Mouse (Mus musculus) CH12.LX (cell line): ENCODE results near the gene Dstn. TPM values are rescaled to one million over a fixed set of nuclear protein-coding genes. Genes with fewer than 3 reads are reported as not detected.

Experiments used
- DNase-seq: peaks from one replicate; pipeline ENCODE4 v3.0.0-alpha.2; 2013; ENCODE audit errors: extremely low read depth
- H3K27ac ChIP-seq: 2 replicates; pipeline ENCODE4 v1.5.1; 2012; ENCODE audit warnings: low read depth, mild to moderate bottlenecking, control low read depth, moderate library complexity; ENCODE audit not compliant: insufficient read depth
- H3K27me3 ChIP-seq: replicated peaks from 2 replicates; pipeline ENCODE3; 2012; ENCODE audit warnings: inconsistent platforms
- H3K36me3 ChIP-seq, 2 experiments: replicated peaks in 1 of 2; 2 replicates each; pipeline versions ENCODE3 to v1.6.1; 2012; ENCODE audit warnings: inconsistent platforms in 1 of 2, low read length in 1 of 2, mild to moderate bottlenecking in 1 of 2, mixed read lengths in 1 of 2, moderate library complexity in 1 of 2; ENCODE audit not compliant: control insufficient read depth in 1 of 2, insufficient read depth in 1 of 2
- H3K4me1 ChIP-seq, 2 experiments: 2 replicates each; pipeline ENCODE4 v1.6.1; 2012; ENCODE audit warnings: inconsistent platforms in 1 of 2, moderate library complexity in 1 of 2; ENCODE audit not compliant: insufficient read depth in 2 of 2, control insufficient read depth in 1 of 2
- H3K4me2 ChIP-seq: 2 replicates; pipeline ENCODE4 v1.6.1; 2012; ENCODE audit warnings: low read depth, mild to moderate bottlenecking, control low read depth; ENCODE audit not compliant: poor library complexity, insufficient read depth, severe bottlenecking
- H3K4me3 ChIP-seq, 3 experiments: fragments of 150-350 bp in 1 of 3; sonication (generic) in 1 of 3; replicated peaks in 1 of 3; 2 replicates each; pipeline versions ENCODE3 to v1.5.1; 2011 to 2012; ENCODE audit warnings: low read depth in 2 of 3, low read length in 2 of 3, mild to moderate bottlenecking in 2 of 3, moderate library complexity in 2 of 3, control low read depth in 1 of 3, improper control_type of control experiment in 1 of 3, inconsistent platforms in 1 of 3, mixed read lengths in 1 of 3; ENCODE audit not compliant: poor library complexity in 1 of 3
- H3K79me2 ChIP-seq: replicated peaks from 2 replicates; pipeline ENCODE4 v1.6.1; 2012; ENCODE audit warnings: mild to moderate bottlenecking, moderate library complexity; ENCODE audit not compliant: control insufficient read depth, poor library complexity, insufficient read depth, severe bottlenecking; ENCODE audit errors: extremely low read depth
- H3K9ac ChIP-seq: 2 replicates; pipeline ENCODE4 v1.6.1; 2012; ENCODE audit warnings: low read depth, mild to moderate bottlenecking, control low read depth, moderate library complexity; ENCODE audit not compliant: insufficient read depth
- H3K9me3 ChIP-seq: replicated peaks from 2 replicates; pipeline ENCODE3; 2012; ENCODE audit warnings: low read length, inconsistent platforms, mixed read lengths
- E2F4 ChIP-seq: IDR thresholded peaks from 2 replicates; pipeline ENCODE4 v1.6.1; 2011; ENCODE audit warnings: low read depth, low read length, improper control_type of control experiment; ENCODE audit not compliant: insufficient replicate concordance
- EP300 ChIP-seq: IDR thresholded peaks from 2 replicates; pipeline ENCODE4 v1.6.1; 2011; ENCODE audit warnings: low read length, improper control_type of control experiment
- ETS1 ChIP-seq: conservative IDR thresholded peaks from 2 replicates; pipeline ENCODE4 v1.6.1; 2012; ENCODE audit warnings: low read depth, mild to moderate bottlenecking, inconsistent platforms, low read length, improper control_type of control experiment, moderate library complexity
- HCFC1 ChIP-seq: IDR thresholded peaks from 2 replicates; pipeline ENCODE4 v1.6.1; 2012; ENCODE audit warnings: low read depth, mild to moderate bottlenecking, inconsistent platforms, low read length, improper control_type of control experiment
- IRF4 ChIP-seq: IDR thresholded peaks from 2 replicates; pipeline ENCODE4 v1.6.1; 2014; ENCODE audit warnings: low read depth, mild to moderate bottlenecking, inconsistent platforms, low read length, improper control_type of control experiment
- JUN ChIP-seq: IDR thresholded peaks from 2 replicates; pipeline ENCODE4 v1.6.1; 2011; ENCODE audit warnings: low read depth, mild to moderate bottlenecking, low read length, improper control_type of control experiment, moderate library complexity; ENCODE audit not compliant: insufficient read depth
- KAT2A ChIP-seq: IDR thresholded peaks from 2 replicates; pipeline ENCODE4 v1.6.1; 2012; ENCODE audit warnings: low read length, improper control_type of control experiment, inconsistent platforms; ENCODE audit not compliant: insufficient replicate concordance
- MAZ ChIP-seq: IDR thresholded peaks from 2 replicates; pipeline ENCODE4 v1.6.1; 2012; ENCODE audit warnings: low read depth, mild to moderate bottlenecking, inconsistent platforms, low read length, improper control_type of control experiment, moderate library complexity
- MXI1 ChIP-seq: IDR thresholded peaks from 2 replicates; pipeline ENCODE4 v1.6.1; 2011; ENCODE audit warnings: mild to moderate bottlenecking, low read depth, low read length, improper control_type of control experiment
- NELFE ChIP-seq: IDR thresholded peaks from 2 replicates; pipeline ENCODE4 v1.6.1; 2011; ENCODE audit warnings: low read depth, low read length, improper control_type of control experiment
- NRF1 ChIP-seq: IDR thresholded peaks from 2 replicates; pipeline ENCODE4 v1.6.1; 2014; ENCODE audit warnings: low read depth, mild to moderate bottlenecking, inconsistent platforms, low read length, improper control_type of control experiment, moderate library complexity
- POLR2A ChIP-seq: IDR thresholded peaks from 2 replicates; pipeline ENCODE4 v1.6.1; 2011; ENCODE audit warnings: low read depth, mild to moderate bottlenecking, improper control_type of control experiment, low read length
- RAD21 ChIP-seq: IDR thresholded peaks from 2 replicates; pipeline ENCODE4 v1.6.1; 2011; ENCODE audit warnings: low read depth, mild to moderate bottlenecking, low read length, improper control_type of control experiment, moderate library complexity
- SMC3 ChIP-seq: IDR thresholded peaks from 2 replicates; pipeline ENCODE4 v1.6.1; 2011; ENCODE audit warnings: low read depth, low read length, improper control_type of control experiment
- ZKSCAN1 ChIP-seq: IDR thresholded peaks from 2 replicates; pipeline ENCODE4 v1.6.1; 2012; ENCODE audit warnings: low read depth, inconsistent platforms, low read length, improper control_type of control experiment, borderline replicate concordance
- dilution Hi-C: fragments of 300-500 bp; cut with MboI; formaldehyde crosslinking; loops from 2 replicates; pipeline ENCODE4 v1.14.3; 2020; ENCODE audit warnings: low sequenced_read_pairs; ENCODE audit not compliant: extremely low pct_unique_long_range_greater_than_20kb, extremely low pct_ligation_motif_present
- in situ Hi-C: fragments of 300-500 bp; cut with MboI; formaldehyde crosslinking; loops from 3 replicates; pipeline ENCODE4 v1.14.3; 2019; ENCODE audit warnings: low sequenced_read_pairs, low pct_ligation_motif_present, low pct_unique_long_range_greater_than_20kb, mixed read lengths
- polyA plus RNA-seq: library from polyadenylated mRNA; unstranded; fragments of >175 nt; gene quantifications from 2 replicates; pipeline ENCODE4 v1.2.1, GENCODE M21; 2012; ENCODE audit warnings: low read depth; ENCODE audit not compliant: insufficient read length
- total RNA-seq, 2 experiments: library from RNA; depleted of rRNA; stranded (reverse); fragments of 300-350 nt in 1 of 2; fragments of >200 nt in 1 of 2; gene quantifications; 2 replicates each; pipeline ENCODE4 v1.2.3; 2012 to 2014

The Dstn gene
- total and polyA plus RNA-seq, 3 experiments: 68.9 to 266 (median 151) TPM

DNA sequence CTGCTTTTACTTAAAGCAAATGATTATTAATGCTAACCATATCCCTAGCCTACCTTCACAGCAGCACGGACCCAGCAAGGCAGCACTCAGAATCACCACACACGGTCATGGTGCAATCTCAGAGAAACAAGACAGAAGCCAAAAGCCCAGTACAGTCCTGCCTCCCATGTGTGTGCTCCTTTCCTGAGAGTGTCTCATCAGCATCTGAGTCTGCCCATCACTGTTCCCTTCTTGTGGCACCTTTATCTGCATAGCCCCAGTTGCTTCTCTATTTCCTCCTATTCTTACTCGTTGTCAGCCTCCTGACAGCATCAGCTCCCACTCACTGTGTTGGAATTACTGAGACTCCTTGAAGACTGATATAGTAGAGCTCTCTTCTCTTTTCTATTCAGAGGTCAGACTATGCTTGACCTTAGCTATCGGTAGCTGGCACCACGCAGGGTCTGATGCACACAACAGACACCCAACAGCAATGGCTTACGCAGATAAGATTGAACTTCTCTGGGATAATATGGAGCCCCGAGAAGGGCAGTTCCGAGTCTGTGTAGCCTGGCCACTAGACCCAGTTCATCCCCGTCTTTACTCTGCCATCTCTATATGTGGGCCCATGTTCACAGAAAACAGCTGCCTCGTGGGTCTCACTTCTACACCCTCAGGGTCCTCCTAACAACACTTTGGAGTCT is 32.4 kb upstream of the Dstn start:
- Histone ChIP-seq H3K9ac (no peak overlapping the region), H3K4me2 (no peak overlapping the region), H3K79me2 (no peaks in the 10 kb centered on the region), H3K27ac (no peak overlapping the region), H3K4me1 (peaks cover 3 to 13% of the 10 kb centered on the region in 2 experiments; a peak in 3 of 4 replicates), H3K27me3 (peaks cover 2% of the 10 kb centered on the region), H3K9me3 (peaks cover 4% of the 10 kb centered on the region), H3K4me3 (no peak overlapping the region), H3K36me3 (no peaks in the 10 kb centered on the region)
- dilution Hi-C loops: no loop called here
- no peak for DNase-seq
- TF ChIP-seq ZKSCAN1 (no peak), E2F4 (no peak), NRF1 (no peak), HCFC1 (no peak), ETS1 (no peak), POLR2A (no peak), KAT2A (no peak), RAD21 (no peak), NELFE (no peak)
- in situ Hi-C loops: no loop called here

DNA sequence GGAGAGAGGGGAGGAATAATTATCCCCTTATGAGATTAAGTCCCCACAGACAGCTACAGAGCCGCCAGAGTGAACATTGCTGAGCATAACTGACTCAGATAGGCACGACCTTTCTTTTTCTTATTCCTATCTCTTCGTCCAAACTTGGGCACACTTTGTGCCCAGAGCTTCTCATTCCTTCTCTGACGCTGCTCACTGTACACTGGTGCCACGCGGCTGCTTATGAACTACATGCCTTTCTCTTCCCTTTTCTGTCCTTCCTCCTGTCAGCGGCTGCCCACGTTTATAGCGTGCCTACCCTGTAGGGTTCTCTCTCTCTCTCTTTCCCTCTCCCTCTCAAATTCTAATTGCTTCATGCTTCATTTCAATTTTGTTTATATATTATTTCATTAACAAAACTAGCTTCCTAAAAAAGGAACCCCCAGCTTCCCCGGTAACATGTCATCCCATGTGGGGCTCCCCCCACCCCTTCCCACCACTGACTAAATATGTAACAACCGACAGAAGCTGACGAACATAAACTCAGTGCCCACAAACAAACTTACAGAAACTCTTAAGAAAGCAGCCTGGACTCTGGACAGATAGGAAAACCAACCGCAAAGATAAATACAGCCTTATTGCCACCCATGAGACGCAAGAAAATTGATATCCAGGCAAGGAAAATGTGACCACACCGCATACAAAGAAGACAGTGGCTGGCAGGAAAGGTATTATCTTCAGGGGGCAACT is 25.8 kb upstream of the Dstn start:
- H3K4me2 ChIP-seq: no peak overlapping the region
- H3K4me1 ChIP-seq: peaks cover 3 to 34% of the 10 kb centered on the region in 2 experiments; a peak in 3 of 4 replicates
- H3K9ac ChIP-seq: no peak overlapping the region
- H3K79me2 ChIP-seq: no peaks in the 10 kb centered on the region
- DNase-seq: peak; percentile 58
- in situ Hi-C loops (no loop called here), dilution Hi-C loops (no loop called here)
- no peaks in the 10 kb centered on the region for H3K27me3 ChIP-seq
- no peak for TF ChIP-seq SMC3
- 0 out of 2 replicates have a peak, but pooled peaks have one; percentile 33 for TF ChIP-seq IRF4
- TF ChIP-seq EP300: no peak
- no peak for TF ChIP-seq MAZ
- TF ChIP-seq ETS1: 0 out of 2 replicates have a peak, but pooled peaks have one; percentile 21
- no peak for TF ChIP-seq JUN
- TF ChIP-seq MXI1: no peak
- no peak for TF ChIP-seq NRF1
- H3K4me3 ChIP-seq: no peak overlapping the region
- H3K36me3 ChIP-seq: no peaks in the 10 kb centered on the region
- no peaks in the 10 kb centered on the region for H3K9me3 ChIP-seq
- no peak overlapping the region for H3K27ac ChIP-seq
